Mouse (Mus musculus) lung, embryonic 14.5 days (tissue): ENCODE data around the gene Dop1b. TPM values are rescaled to one million over a fixed set of nuclear protein-coding genes. Genes with fewer than 3 reads are reported as not detected.
A peak's percentile ranks its signal among the peaks of the same experiment; 100 is the strongest.

Experiments
- ATAC-seq: fragments of 200-750 bp; cut with Nextera tagmentation; 2 replicates; pipeline ENCODE4 v1.8.0; 2017; ENCODE audit warnings: mild to moderate bottlenecking, moderate TSS enrichment, moderate library complexity; ENCODE audit not compliant: insufficient read depth
- DNase-seq: peaks from one replicate; pipeline ENCODE4 v3.0.0-alpha.2; 2015
- H3K27ac ChIP-seq: fragments of 300-500 bp; sonication (generic); 2 replicates; pipeline ENCODE4 v1.5.1; 2014; ENCODE audit warnings: low read depth, mild to moderate bottlenecking, moderate library complexity
- H3K27me3 ChIP-seq: fragments of 300-500 bp; sonication (generic); 2 replicates; pipeline ENCODE4 v1.6.1; 2014; ENCODE audit warnings: low read length, control low read depth; ENCODE audit not compliant: insufficient read depth
- H3K36me3 ChIP-seq: fragments of 300-500 bp; sonication (generic); 2 replicates; pipeline ENCODE4 v1.6.1; 2014; ENCODE audit warnings: control low read depth; ENCODE audit not compliant: insufficient read depth
- H3K4me1 ChIP-seq: fragments of 300-500 bp; sonication (generic); 2 replicates; pipeline ENCODE4 v1.6.1; 2014; ENCODE audit warnings: antibody characterized with exemption, control low read depth; ENCODE audit not compliant: insufficient read depth
- H3K4me2 ChIP-seq: fragments of 300-500 bp; sonication (generic); 2 replicates; pipeline ENCODE4 v1.6.1; 2014; ENCODE audit warnings: mild to moderate bottlenecking
- H3K4me3 ChIP-seq: fragments of 300-500 bp; sonication (generic); 2 replicates; pipeline ENCODE4 v1.5.1; 2014; ENCODE audit warnings: low read depth, low read length
- H3K9ac ChIP-seq: fragments of 300-500 bp; sonication (generic); 2 replicates; pipeline ENCODE4 v1.6.1; 2014
- H3K9me3 ChIP-seq: fragments of 300-500 bp; sonication (generic); 2 replicates; pipeline ENCODE4 v1.6.1; 2016; ENCODE audit warnings: low read depth, low read length, control low read depth
- CTCF ChIP-seq: IDR thresholded peaks from 2 replicates; pipeline ENCODE4 v1.5.1; 2016; ENCODE audit warnings: antibody characterized with exemption, low read depth
- WGBS: fragments of 180-500 bp; shearing (Covaris S2); extraction: QIAGEN DNeasy Blood & Tissue Kit; methylation state at CpG from one replicate; pipeline ENCODE4 v1.1.7; 2014; 5-methylcytosine and 5-hydroxymethylcytosine counted together
- polyA plus RNA-seq: library from polyadenylated mRNA; unstranded; fragments of >200 nt; fragmentation: Nextera tagmentation; extraction: Ambion mirVana; gene quantifications from 2 replicates; pipeline ENCODE4 v1.2.1, GENCODE M21; 2014

The Dop1b gene
- polyA plus RNA-seq, 1 experiment from 2014 or later = 13.4 TPM

DNA sequence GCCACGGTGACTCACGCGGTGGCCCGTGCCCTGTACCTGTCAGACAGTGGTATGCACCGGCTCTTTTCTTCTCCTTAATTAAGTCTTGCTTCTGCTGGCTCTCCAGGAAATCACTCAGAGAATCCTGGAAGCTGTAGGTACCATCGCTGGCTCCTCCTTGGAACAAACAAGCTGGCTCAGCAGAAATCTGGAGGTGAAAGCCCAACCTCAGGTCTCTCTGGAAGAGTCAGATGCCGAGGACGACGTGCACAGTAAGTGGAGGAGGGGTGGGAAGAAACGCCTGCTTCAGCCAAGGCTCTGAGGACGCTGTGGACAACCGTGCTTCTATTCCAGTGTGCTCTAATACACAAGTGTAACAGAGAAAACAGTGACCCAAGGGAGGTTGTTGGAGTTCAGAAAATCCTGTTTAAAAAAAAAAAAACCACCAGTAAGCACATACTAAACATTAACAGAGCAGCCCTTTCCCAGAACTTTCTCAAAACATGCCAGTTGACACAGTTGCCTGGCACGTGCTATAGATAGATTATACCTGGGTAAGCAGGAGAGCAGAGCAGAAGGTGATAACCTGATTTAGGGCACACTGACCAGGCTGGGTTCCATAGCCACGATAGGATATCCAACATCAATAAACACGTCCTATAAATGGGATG lies 81.4 kb downstream of the Dop1b start:
- Histone ChIP-seq H3K9me3 (no peaks in the 10 kb centered on the region), H3K9ac (no peak overlapping the region), H3K4me1 (peaks cover 5% of the 10 kb centered on the region; the same call in 1 of the 2 replicates), H3K27me3 (no peaks in the 10 kb centered on the region), H3K36me3 (no peaks in the 10 kb centered on the region), H3K27ac (no peak overlapping the region), H3K4me2 (no peak overlapping the region), H3K4me3 (no peak overlapping the region)
- TF ChIP-seq CTCF = no peak
- DNase-seq = no peak
- no peak for ATAC-seq
- WGBS = 47% methylated on average over 15 of the region's 15 CpGs

DNA sequence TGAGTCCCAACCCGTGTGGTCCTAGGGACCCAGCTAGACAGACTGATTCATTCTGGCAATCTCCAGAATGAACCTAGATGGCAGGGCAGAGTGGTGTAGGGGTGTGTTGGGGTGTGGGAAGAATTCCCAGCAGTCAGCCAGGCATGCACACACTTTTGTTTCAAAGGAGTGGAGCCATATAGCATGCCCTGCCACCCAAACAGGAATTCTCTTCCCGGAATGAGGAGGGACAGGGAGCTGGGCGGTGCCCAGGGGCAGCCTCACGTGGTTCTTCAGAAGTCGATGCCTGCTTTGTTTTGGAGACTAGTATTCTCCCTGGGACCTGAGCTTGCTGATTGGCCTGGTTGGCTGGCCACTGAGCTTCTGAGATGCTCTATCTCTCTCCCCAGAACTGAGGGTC lies 83.1 kb downstream of the Dop1b start:
- no peak overlapping the region for H3K4me3 ChIP-seq
- no peak for TF ChIP-seq CTCF
- no peak overlapping the region for H3K9ac ChIP-seq
- peaks cover 5% of the 10 kb centered on the region; the same call in 1 of the 2 replicates for H3K4me1 ChIP-seq
- no peak overlapping the region for H3K4me2 ChIP-seq
- no peak overlapping the region for H3K27ac ChIP-seq
- H3K36me3 ChIP-seq = no peaks in the 10 kb centered on the region
- no peaks in the 10 kb centered on the region for H3K27me3 ChIP-seq
- DNase-seq (no peak), ATAC-seq (no peak)
- 83% methylated on average over 5 of the region's 5 CpGs for WGBS
- H3K9me3 ChIP-seq = no peaks in the 10 kb centered on the region

DNA sequence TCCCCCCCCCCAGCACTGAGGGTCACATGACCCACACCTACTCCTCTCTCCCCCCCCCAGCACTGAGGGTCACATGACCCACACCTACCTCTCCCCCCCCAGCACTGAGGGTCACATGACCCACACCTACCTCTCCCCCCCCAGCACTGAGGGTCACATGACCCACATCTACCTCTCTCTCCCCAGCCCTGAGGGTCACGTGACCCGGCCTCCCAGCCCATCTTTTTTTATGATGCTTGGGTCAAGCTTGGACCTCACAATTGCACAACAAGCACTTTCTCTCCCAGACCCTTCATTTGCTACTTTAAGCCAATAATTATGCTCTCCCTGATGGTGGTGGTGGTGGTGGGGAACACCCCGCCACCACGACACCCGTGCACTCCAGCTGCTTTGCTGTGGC lies 83.7 kb downstream of the Dop1b start:
- Histone ChIP-seq H3K4me2 (no peak overlapping the region), H3K9me3 (no peaks in the 10 kb centered on the region), H3K4me1 (peaks cover 5% of the 10 kb centered on the region; the same call in 1 of the 2 replicates), H3K36me3 (no peaks in the 10 kb centered on the region), H3K4me3 (no peak overlapping the region), H3K27ac (no peak overlapping the region), H3K9ac (no peak overlapping the region), H3K27me3 (no peaks in the 10 kb centered on the region)
- 98% methylated on average over 5 of the region's 5 CpGs for WGBS
- no peak for TF ChIP-seq CTCF
- no peak for DNase-seq
- no peak for ATAC-seq

DNA sequence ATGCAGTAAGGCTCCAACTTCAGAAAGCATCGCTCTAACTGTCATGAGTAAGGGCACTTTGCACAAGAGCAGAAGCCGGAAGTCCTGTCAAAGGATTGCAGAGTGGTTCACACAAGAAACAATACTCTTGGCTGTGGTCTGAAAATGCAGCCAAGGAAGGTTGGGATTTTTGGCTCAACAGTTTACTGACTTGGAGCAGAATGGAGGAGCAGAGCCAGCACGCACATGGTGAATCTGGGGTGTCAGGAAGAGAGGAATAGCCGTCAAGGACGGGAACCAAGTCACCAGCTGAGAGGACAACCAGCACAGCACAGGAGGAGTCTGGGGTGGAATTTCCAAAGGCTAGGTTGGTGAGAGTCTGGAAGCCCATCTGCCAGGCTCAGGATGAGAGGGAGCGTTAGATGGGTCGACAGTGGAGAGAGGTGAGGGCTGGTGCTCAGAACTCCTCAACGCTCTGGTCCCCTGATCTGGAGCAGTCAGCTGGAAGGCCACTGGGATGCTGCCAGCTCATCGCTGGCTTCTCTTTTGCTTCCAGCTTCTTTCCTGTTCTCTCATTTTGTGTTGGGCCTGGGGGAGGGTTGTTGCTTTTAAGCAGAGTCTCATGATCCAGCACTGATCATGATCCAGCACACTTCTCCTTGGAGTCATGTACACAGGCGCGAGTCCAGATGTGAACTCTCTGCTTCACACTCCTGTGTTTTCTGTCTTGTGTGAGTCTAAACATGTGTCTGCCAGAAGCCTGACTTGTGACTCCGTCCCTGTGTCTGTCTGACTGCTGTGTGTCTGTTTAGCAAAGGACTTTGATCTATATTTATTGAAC lies 85.5 kb downstream of the Dop1b start:
- TF ChIP-seq CTCF = no peak
- 55% methylated on average over 12 of the region's 12 CpGs for WGBS
- H3K9ac ChIP-seq = no peak overlapping the region
- DNase-seq (peak; percentile 81), ATAC-seq (peak; percentile 85)
- H3K4me3 ChIP-seq = no peak overlapping the region
- H3K27ac ChIP-seq = peak overlapping the region; percentile 47; the same call in 1 of the 2 replicates
- H3K9me3 ChIP-seq = no peaks in the 10 kb centered on the region
- 0 out of 2 replicates have a peak, but pooled peaks cover 3% of the 10 kb centered on the region for H3K36me3 ChIP-seq
- no peaks in the 10 kb centered on the region for H3K27me3 ChIP-seq
- H3K4me1 ChIP-seq = peaks cover 5% of the 10 kb centered on the region; the same call in 1 of the 2 replicates
- H3K4me2 ChIP-seq = no peak overlapping the region

DNA sequence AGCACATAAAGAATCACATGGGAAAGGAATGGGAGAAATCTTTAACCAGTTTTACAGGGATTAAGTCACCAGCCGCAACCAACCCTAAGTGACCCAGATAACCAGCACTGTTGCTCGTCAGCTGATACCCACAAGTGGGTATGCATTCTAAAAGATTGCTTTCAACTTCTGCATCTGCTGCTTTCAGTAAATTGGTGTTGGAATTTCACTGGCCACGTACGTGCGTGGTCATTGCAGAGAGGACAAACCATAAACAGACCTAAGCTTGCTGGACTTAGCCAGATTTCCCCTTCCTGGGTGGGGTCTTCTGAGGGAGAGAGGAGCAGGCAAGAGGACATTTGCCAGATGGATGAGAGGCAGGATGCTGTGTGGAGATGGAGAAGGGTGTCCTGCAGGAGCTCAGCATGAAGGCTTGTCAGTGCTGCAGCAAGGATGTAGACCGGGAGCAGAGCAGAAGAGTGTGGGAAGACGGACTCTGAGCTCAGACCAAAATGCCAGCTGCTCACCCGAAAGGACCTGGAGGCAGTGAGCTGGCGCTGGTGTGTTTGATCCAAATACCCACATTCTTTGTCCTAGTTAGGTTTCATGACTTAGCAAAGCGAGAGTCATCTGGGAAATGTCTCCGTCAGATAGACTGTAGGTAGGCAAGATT lies 86.3 kb downstream of the Dop1b start:
- ATAC-seq = peak; percentile 33; the same call in 1 of the 2 replicates
- no peaks in the 10 kb centered on the region for H3K9me3 ChIP-seq
- 0 out of 2 replicates have a peak, but pooled peaks cover 3% of the 10 kb centered on the region for H3K36me3 ChIP-seq
- 57% methylated on average over 11 of the region's 11 CpGs for WGBS
- H3K4me3 ChIP-seq = no peak overlapping the region
- H3K27ac ChIP-seq = peak overlapping the region; percentile 31; the same call in 1 of the 2 replicates
- no peak overlapping the region for H3K9ac ChIP-seq
- DNase-seq = peak; percentile 32
- no peaks in the 10 kb centered on the region for H3K27me3 ChIP-seq
- H3K4me2 ChIP-seq = no peak overlapping the region
- TF ChIP-seq CTCF = no peak
- peaks cover 5% of the 10 kb centered on the region; the same call in 1 of the 2 replicates for H3K4me1 ChIP-seq

DNA sequence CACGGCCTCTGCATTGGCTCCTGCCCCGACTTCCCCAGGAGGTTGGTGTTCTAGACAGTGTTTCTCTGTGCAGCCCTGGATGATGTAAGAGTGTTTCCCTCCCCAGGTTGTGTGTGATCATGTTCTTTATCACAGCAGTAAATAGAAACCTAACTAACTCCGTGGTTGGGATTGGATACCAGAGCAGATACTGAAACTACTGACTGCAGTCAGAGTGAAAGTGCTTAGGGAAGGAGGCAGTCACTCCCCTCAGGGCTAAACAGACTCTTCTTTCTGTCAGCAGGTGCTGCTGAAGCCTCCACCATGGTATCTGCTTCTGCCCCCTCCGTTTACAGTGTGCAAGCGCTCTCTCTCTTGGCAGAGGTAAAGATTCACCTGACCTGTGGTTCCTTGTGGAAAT lies 86.9 kb downstream of the Dop1b start:
- H3K27ac ChIP-seq = no peak overlapping the region
- H3K4me2 ChIP-seq = no peak overlapping the region
- 66% methylated on average over 5 of the region's 5 CpGs for WGBS

DNA sequence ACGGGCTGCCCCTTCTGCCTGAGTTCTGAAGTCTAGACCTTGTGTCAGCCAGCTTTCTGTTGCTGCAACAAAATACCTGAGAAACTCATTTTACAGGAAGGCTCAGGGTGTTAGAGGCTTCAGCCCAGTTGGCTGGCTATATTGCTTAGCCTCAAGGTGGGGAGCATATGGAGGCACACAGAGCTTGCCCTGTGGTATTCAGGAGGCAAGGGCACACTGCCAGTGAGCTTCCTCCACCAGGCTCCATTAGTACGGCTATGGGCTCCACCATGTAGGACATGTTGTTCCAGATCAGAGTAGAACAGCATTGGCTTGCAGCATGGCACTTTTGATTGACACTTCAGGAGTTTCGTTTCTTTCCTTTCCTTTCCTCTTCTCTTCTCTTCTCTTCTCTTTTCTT lies 87.4 kb downstream of the Dop1b start:
- Histone ChIP-seq H3K27me3 (no peaks in the 10 kb centered on the region), H3K9me3 (no peaks in the 10 kb centered on the region), H3K36me3 (0 out of 2 replicates have a peak, but pooled peaks cover 3% of the 10 kb centered on the region), H3K4me1 (peaks cover 5% of the 10 kb centered on the region; the same call in 1 of the 2 replicates), H3K4me3 (no peak overlapping the region), H3K9ac (no peak overlapping the region), H3K4me2 (no peak overlapping the region), H3K27ac (no peak overlapping the region)
- no peak for TF ChIP-seq CTCF
- DNase-seq = no peak
- 77% methylated on average over 3 of the region's 3 CpGs for WGBS
- ATAC-seq = no peak

More for the DNA sequence above, 86.9 kb downstream of the Dop1b start:
- Histone ChIP-seq H3K36me3 (0 out of 2 replicates have a peak, but pooled peaks cover 3% of the 10 kb centered on the region), H3K9ac (no peak overlapping the region), H3K27me3 (no peaks in the 10 kb centered on the region), H3K9me3 (no peaks in the 10 kb centered on the region), H3K4me1 (peaks cover 5% of the 10 kb centered on the region; the same call in 1 of the 2 replicates), H3K4me3 (no peak overlapping the region)
- no peak for TF ChIP-seq CTCF
- DNase-seq = no peak
- ATAC-seq = no peak
